Mouse (Mus musculus) liver, adult 2 months (tissue): ENCODE measurements around the gene Spcs2. TPM values are rescaled to one million over a fixed set of nuclear protein-coding genes. Genes with fewer than 3 reads are reported as not detected.

Experiments
- DNase-seq: peaks from one replicate; pipeline ENCODE4 v3.0.0-alpha.2; 2011; ENCODE audit warnings: low read depth, low spot score; ENCODE audit errors: extremely low read depth
- H3K27ac ChIP-seq: fragments of 200-500 bp; replicated peaks from 2 replicates; pipeline ENCODE4 v1.5.1; 2012; ENCODE audit warnings: low read depth, mild to moderate bottlenecking, control low read depth, inconsistent platforms, low read length; ENCODE audit not compliant: insufficient read depth
- H3K27me3 ChIP-seq: fragments of 200-500 bp; 2 replicates; pipeline ENCODE4 v1.6.1; 2012; ENCODE audit warnings: mild to moderate bottlenecking, moderate library complexity, low read length, inconsistent platforms; ENCODE audit not compliant: control insufficient read depth, insufficient read depth
- H3K36me3 ChIP-seq: fragments of 200-500 bp; 2 replicates; pipeline ENCODE4 v1.6.1; 2012; ENCODE audit warnings: low read length, inconsistent platforms; ENCODE audit not compliant: control insufficient read depth, insufficient read depth
- H3K4me1 ChIP-seq: fragments of 200-500 bp; 2 replicates; pipeline ENCODE4 v1.6.1; 2011; ENCODE audit warnings: low read length; ENCODE audit not compliant: control insufficient read depth, insufficient read depth
- H3K4me3 ChIP-seq: fragments of 200-500 bp; 2 replicates; pipeline ENCODE4 v1.5.1; 2011; ENCODE audit warnings: low read depth, mild to moderate bottlenecking, control low read depth, low read length, moderate library complexity; ENCODE audit not compliant: insufficient read depth
- H3K79me2 ChIP-seq: fragments of 200-500 bp; 2 replicates; pipeline ENCODE4 v1.6.1; 2012; ENCODE audit warnings: inconsistent platforms, mild to moderate bottlenecking, low read length, moderate library complexity; ENCODE audit not compliant: control insufficient read depth, insufficient read depth
- H3K9ac ChIP-seq: fragments of 200-500 bp; 2 replicates; pipeline ENCODE4 v1.6.1; 2012; ENCODE audit warnings: low read depth, mild to moderate bottlenecking, control low read depth, inconsistent platforms, low read length
- CTCF ChIP-seq: fragments of 200-500 bp; IDR thresholded peaks from 2 replicates; pipeline ENCODE4 v1.5.1; 2011; ENCODE audit warnings: low read depth, low read length, control low read depth
- POLR2A ChIP-seq: fragments of 200-500 bp; IDR thresholded peaks from 2 replicates; pipeline ENCODE4 v1.6.1; 2011; ENCODE audit warnings: low read length, control low read depth; ENCODE audit not compliant: insufficient read depth; ENCODE audit errors: extremely low read depth
- WGBS: fragments of 180-500 bp; shearing (Covaris S2); methylation state at CpG from one replicate; pipeline ENCODE4 v1.1.7; 2018; 5-methylcytosine and 5-hydroxymethylcytosine counted together
- polyA plus RNA-seq: library from polyadenylated mRNA; depleted of rRNA; stranded (reverse); fragments of >200 nt; gene quantifications from 2 replicates; pipeline ENCODE4 v1.2.3, GENCODE M21; 2012; rRNA removed
- total RNA-seq: library from RNA; depleted of rRNA; stranded (reverse); fragments of >200 nt; gene quantifications from 2 replicates; pipeline ENCODE4 v1.2.3, GENCODE M21; 2014; rRNA removed

Spcs2 gene
- 82.3 and 110 TPM in 2 replicates for total RNA-seq
- polyA plus RNA-seq = 30.4 and 31.1 TPM in 2 replicates

DNA sequence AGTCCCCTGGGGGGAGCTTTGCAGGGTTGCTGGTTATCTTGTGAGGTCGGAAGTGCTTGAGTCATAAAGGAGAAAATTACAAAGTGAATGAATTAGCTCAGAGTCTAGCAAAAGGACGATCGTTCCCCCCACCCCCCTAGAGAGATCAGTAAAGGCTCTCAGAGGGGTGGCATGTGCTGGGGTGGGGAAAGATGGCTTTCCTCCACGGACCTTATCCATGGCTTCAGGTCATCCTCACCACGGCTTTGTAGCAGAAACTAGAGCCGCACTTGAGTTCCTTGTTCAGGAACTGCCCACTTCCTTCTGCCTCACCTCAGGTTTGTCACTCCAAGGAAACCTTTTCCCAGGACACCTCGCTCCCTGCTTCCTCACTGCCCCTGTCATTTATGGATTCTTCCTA lies at the start of gene Spcs2:
Gene Spcs2, minus strand, starts transcription at position 101 of the 400 bp plus-strand sequence.
- no peak within 1 kb of the TSS for H3K4me3 ChIP-seq
- H3K79me2 ChIP-seq = no peaks in the 10 kb centered on the region; the same call in 1 of the 2 replicates
- no peaks in the 10 kb centered on the region for H3K36me3 ChIP-seq
- no peaks in the 10 kb centered on the region for H3K27me3 ChIP-seq
- WGBS = 83% methylated on average over 7 of the region's 7 CpGs
- TF ChIP-seq POLR2A = no peak
- TF ChIP-seq CTCF = no peak
- no peak for DNase-seq
- no peak within 1 kb of the TSS for H3K9ac ChIP-seq
- no peak within 1 kb of the TSS for H3K27ac ChIP-seq
- peaks cover 5% of the 10 kb centered on the region; the same call in 1 of the 2 replicates for H3K4me1 ChIP-seq

DNA sequence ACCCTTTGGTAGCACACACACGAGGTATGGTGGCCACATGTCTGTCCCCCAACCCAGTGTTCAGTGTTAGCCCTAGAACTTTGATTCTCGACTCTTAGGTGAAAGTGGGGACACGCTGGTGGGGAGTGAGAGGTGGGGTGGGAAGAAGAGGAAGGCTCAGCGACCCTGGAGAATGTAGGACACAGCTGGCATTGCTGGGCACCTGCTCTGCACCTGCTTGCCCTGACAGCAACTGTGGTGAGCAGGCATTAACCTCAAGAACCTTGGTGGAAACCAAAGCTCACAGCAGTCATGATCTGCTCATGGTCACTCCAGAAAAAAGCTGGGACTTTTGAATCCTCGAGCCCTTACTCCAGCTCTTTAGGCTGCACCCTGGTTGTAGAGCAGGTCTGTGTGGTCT lies 47.8 kb upstream of the Spcs2 start:
- Histone ChIP-seq H3K4me3 (no peak overlapping the region), H3K27me3 (no peaks in the 10 kb centered on the region), H3K4me1 (no peaks in the 10 kb centered on the region), H3K27ac (no peak overlapping the region), H3K9ac (no peak overlapping the region), H3K36me3 (no peaks in the 10 kb centered on the region), H3K79me2 (no peaks in the 10 kb centered on the region)
- DNase-seq = no peak
- TF ChIP-seq POLR2A = no peak
- TF ChIP-seq CTCF = no peak
- WGBS = 75% methylated on average over 5 of the region's 5 CpGs

DNA sequence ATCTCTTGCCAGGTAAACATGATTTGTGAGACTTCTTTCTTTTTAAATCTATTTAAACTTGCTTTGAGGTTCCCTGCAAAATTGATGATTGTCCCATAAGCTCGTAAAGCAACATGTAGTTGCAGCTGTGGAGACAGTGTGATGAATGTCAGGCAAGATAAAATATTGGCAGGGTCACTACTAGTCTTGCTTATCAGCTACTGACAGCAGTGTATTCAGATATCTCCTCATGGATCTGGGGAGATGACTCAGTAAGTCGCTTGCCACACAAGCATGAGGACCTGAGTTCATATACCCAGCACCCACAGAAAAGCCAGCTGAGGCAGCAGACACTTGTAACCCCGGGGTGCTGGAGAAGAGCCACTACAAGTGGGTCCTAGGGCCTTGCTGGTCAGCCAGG lies 44.2 kb upstream of the Spcs2 start:
- WGBS = 74% methylated on average over 3 of the region's 3 CpGs
- H3K9ac ChIP-seq = no peak overlapping the region
- no peak for DNase-seq

DNA sequence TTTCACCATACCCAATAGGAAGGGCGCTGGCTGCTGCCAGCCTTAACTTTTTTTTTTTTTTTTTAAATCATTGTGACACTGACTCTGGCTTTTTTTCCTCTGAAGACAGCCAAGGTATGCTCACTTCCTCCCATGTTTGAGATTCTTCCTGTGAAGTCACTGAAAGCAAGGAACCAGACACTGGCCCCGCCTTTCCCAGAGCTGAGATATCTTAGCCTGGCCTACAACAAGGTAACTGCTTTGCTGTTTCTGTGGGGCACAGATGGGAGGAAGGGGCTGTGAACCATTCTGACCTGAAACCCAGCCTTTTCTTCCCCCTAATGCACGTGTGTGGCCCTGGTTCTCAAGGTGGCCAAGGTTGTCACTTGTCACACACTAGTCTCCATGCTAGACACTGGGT lies 43.1 kb upstream of the Spcs2 start:
- no peak overlapping the region for H3K4me3 ChIP-seq
- H3K9ac ChIP-seq = no peak overlapping the region
- H3K36me3 ChIP-seq = no peaks in the 10 kb centered on the region
- 88% methylated on average over 3 of the region's 3 CpGs for WGBS
- no peak for TF ChIP-seq CTCF
- no peak for TF ChIP-seq POLR2A
- H3K27me3 ChIP-seq = no peaks in the 10 kb centered on the region
- no peak overlapping the region for H3K27ac ChIP-seq
- H3K4me1 ChIP-seq = no peaks in the 10 kb centered on the region
- H3K79me2 ChIP-seq = no peaks in the 10 kb centered on the region
- no peak for DNase-seq

More for the DNA sequence above, 44.2 kb upstream of the Spcs2 start:
- no peak for TF ChIP-seq POLR2A
- TF ChIP-seq CTCF = no peak
- H3K79me2 ChIP-seq = no peaks in the 10 kb centered on the region
- H3K4me3 ChIP-seq = no peak overlapping the region
- H3K27ac ChIP-seq = no peak overlapping the region
- H3K4me1 ChIP-seq = no peaks in the 10 kb centered on the region
- H3K36me3 ChIP-seq = no peaks in the 10 kb centered on the region
- H3K27me3 ChIP-seq = no peaks in the 10 kb centered on the region

DNA sequence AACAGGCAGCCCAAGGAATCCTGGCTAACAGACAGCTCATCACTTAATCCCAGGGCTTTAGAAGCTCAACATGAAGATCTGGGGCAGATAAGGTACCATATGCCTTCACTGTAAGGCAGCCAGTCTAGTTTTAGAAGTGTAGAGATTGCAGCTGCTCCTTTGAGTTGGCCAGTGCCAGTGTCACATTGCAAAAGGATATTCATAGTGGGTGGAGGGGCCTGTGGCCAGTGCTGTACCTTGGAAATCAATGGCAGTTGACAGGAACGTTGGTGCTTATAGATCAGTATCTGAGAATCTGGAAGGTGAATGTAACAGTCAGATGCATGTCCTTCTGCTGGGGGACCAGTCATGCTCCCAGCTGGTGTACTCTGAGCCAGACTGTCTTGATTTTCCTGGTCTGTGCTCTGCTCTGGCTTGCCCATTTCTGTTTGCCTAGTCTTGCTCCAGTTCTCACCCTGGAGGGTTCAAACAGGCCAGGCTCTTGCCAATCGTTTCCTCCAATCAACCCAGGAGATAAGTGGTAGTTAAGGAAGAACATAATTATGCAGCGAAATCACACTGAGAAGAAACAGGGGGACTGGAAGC lies 41.3 kb upstream of the Spcs2 start:
- TF ChIP-seq POLR2A (no peak), CTCF (no peak)
- DNase-seq = no peak
- no peak overlapping the region for H3K27ac ChIP-seq
- WGBS = 39% methylated on average over 3 of the region's 3 CpGs
- H3K4me3 ChIP-seq = no peak overlapping the region
- no peaks in the 10 kb centered on the region for H3K36me3 ChIP-seq
- H3K27me3 ChIP-seq = no peaks in the 10 kb centered on the region
- H3K9ac ChIP-seq = no peak overlapping the region
- H3K4me1 ChIP-seq = no peaks in the 10 kb centered on the region
- H3K79me2 ChIP-seq = no peaks in the 10 kb centered on the region

DNA sequence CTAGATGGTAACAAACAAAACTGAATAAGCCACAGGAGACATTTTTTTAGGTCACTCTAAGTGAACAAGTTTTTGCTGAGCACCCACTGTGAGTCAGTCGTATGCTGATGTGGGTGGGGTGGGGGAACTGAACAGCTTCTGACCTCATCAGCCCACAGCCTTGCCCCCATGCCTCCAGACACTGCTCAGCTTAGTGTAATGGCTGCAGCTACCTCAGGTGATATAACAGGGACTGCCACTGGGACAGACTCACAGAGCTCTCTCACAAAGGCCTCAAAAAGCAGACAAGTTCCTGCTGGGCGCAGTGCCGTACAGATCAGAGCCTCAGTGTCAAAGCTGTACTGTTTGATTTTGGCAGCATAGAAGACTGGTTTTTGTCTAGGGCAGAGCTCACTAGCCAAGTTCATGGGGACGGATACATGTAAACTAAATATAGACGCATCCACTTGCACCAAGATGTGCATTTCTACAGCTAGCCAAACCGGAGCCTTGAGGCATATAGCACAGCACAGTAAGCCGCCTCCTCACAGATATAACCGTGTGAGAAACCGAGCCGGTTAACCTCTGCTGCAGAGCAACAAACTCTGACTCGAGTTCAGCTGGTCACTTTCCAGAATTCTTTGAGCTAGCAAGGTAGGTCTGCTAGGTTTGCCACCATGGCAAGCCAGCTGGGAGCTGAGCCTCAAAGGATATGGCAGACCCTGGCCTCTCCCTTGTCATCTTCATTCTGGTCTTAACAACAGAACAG lies 39.8 kb upstream of the Spcs2 start:
- no peaks in the 10 kb centered on the region for H3K27me3 ChIP-seq
- H3K4me1 ChIP-seq = no peaks in the 10 kb centered on the region
- DNase-seq = no peak
- H3K79me2 ChIP-seq = no peaks in the 10 kb centered on the region
- 86% methylated on average over 11 of the region's 11 CpGs for WGBS
- no peaks in the 10 kb centered on the region for H3K36me3 ChIP-seq
- H3K4me3 ChIP-seq = no peak overlapping the region
- H3K9ac ChIP-seq = no peak overlapping the region
- no peak overlapping the region for H3K27ac ChIP-seq
- TF ChIP-seq POLR2A = no peak
- TF ChIP-seq CTCF = no peak
